Mouse (Mus musculus): ENCODE results near the gene Slc7a6. TPM values are rescaled to one million over a fixed set of nuclear protein-coding genes. Genes with fewer than 3 reads are reported as not detected.

The Slc7a6 gene
- polyA plus RNA-seq, 1 experiment from 2014 or later, result 3.2 TPM

DNA sequence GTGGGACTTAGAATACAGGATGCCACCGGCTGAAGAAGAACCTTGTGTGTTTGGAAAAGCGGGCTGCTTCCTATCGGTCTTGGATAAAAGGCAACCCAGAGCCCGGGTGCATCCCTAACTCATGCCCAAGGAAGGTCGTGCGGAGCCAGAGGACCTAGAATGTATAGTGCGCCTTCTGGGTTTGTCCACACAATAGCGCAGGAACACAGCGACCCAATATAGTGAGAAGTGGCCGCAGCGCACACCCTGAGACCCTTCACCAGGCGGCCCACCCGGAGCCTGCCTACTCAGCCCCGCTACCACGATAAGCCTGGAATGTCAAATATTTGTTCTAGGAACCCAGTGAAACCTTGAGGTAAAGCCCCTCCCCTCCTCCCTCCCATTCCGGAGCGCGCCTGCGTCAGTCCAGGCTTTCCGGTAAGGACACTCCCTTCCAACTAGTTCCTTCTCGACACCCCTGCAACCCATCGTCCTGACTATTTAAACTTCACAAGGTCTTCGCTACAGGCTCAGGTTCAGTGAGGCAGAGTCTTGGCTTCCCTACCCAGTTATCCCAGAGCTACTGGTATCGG is 30.7 kb upstream of the Slc7a6 start:
- peaks cover 6% of the 10 kb centered on the region for H3K36me3 ChIP-seq (replicated peaks; ENCODE audit: insufficient read depth, low read length)
- peak; percentile 82 for DNase-seq
- peaks cover 13% of the 10 kb centered on the region for H3K4me1 ChIP-seq (ENCODE audit: insufficient read depth)
- H3K4me2 ChIP-seq (ENCODE audit: low read depth, low read length), result peak overlapping the region; percentile 82
- no peaks in the 10 kb centered on the region for H3K9me3 ChIP-seq (ENCODE audit: low read length)
- H3K27me3 ChIP-seq (ENCODE audit: insufficient read depth, low read length), result peaks cover 41% of the 10 kb centered on the region
- no peak for ATAC-seq
- H3K9ac ChIP-seq (replicated peaks), result peak overlapping the region; percentile 86
- peak overlapping the region; percentile 69 for H3K4me3 ChIP-seq (ENCODE audit: low read depth, low read length)
- peak overlapping the region; percentile 96 for H3K27ac ChIP-seq (ENCODE audit: low read depth)
- TF ChIP-seq EP300 (IDR thresholded peaks at IDR 0.05; ENCODE audit: low read depth) (no peak), CTCF (IDR thresholded peaks at IDR 0.05; ENCODE audit: low read depth) (no peak)
- under 1% methylated on average over 24 of the region's 24 CpGs for WGBS (ENCODE audit: insufficient replicate concordance)

DNA sequence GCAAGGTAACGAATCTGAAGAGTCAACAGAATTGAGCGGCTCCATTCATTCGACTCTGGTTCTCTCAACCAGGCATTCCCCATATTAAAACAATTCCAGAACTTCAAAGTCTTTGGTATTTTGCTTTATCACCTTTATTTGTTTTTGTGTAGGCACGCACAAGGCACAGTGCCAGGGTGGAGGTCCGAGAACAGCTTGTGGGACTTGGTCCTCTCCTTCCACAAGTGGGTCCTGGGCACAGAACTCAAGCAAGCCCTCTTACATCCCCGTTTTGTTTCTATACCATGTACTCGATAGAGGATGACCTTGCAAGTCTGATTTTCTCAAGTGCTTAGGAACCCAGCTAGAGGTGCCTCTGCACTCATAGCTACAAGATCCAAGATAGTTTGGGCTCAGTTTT is 30.0 kb upstream of the Slc7a6 start:
- ATAC-seq (no peak), DNase-seq (no peak)
- H3K9me3 ChIP-seq (ENCODE audit: low read length), result no peaks in the 10 kb centered on the region
- H3K27me3 ChIP-seq (ENCODE audit: insufficient read depth, low read length), result peaks cover 41% of the 10 kb centered on the region
- H3K9ac ChIP-seq (replicated peaks), result peak overlapping the region; percentile 86
- WGBS (ENCODE audit: insufficient replicate concordance), result 17% methylated on average over 7 of the region's 7 CpGs
- peaks cover 13% of the 10 kb centered on the region for H3K4me1 ChIP-seq (ENCODE audit: insufficient read depth)
- H3K36me3 ChIP-seq (replicated peaks; ENCODE audit: insufficient read depth, low read length), result 0 out of 2 replicates have a peak, but pooled peaks cover 1% of the 10 kb centered on the region
- H3K27ac ChIP-seq (ENCODE audit: low read depth), result peak overlapping the region; percentile 96
- peak overlapping the region; percentile 82 for H3K4me2 ChIP-seq (ENCODE audit: low read depth, low read length)
- TF ChIP-seq EP300 (IDR thresholded peaks at IDR 0.05; ENCODE audit: low read depth) (no peak), CTCF (IDR thresholded peaks at IDR 0.05; ENCODE audit: low read depth) (no peak)
- peak overlapping the region; percentile 69 for H3K4me3 ChIP-seq (ENCODE audit: low read depth, low read length)

DNA sequence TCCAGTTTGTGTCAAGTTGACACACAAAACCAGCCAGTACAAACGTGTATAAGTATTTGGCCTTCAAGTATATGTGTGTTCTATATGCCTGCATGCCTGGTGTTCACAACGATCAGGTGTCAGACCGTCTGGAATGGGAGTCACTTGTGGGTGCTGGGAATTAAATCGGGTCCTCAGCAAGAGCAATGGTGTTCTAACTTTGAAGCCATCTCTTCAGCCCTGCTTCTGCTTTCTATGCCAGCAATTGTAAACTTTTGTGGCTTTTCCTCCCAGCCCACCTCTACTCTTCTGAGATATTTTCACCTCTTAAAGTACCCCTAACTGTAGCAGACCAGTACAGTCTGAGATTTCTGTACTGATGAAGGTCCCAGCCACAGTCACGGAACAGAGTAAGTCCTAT is 28.5 kb upstream of the Slc7a6 start:
- H3K4me3 ChIP-seq (ENCODE audit: low read depth, low read length), result no peak overlapping the region
- DNase-seq, result no peak
- no peak for TF ChIP-seq EP300 (IDR thresholded peaks at IDR 0.05; ENCODE audit: low read depth)
- TF ChIP-seq CTCF (IDR thresholded peaks at IDR 0.05; ENCODE audit: low read depth), result no peak
- WGBS (ENCODE audit: insufficient replicate concordance), result 64% methylated on average over 5 of the region's 5 CpGs
- peaks cover 13% of the 10 kb centered on the region for H3K4me1 ChIP-seq (ENCODE audit: insufficient read depth)
- H3K9me3 ChIP-seq (ENCODE audit: low read length), result no peaks in the 10 kb centered on the region
- peaks cover 32% of the 10 kb centered on the region for H3K27me3 ChIP-seq (ENCODE audit: insufficient read depth, low read length)
- no peak overlapping the region for H3K4me2 ChIP-seq (ENCODE audit: low read depth, low read length)
- no peak overlapping the region for H3K27ac ChIP-seq (ENCODE audit: low read depth)
- no peak for ATAC-seq
- no peaks in the 10 kb centered on the region for H3K36me3 ChIP-seq (replicated peaks; ENCODE audit: insufficient read depth, low read length)
- H3K9ac ChIP-seq (replicated peaks), result no peak overlapping the region

DNA sequence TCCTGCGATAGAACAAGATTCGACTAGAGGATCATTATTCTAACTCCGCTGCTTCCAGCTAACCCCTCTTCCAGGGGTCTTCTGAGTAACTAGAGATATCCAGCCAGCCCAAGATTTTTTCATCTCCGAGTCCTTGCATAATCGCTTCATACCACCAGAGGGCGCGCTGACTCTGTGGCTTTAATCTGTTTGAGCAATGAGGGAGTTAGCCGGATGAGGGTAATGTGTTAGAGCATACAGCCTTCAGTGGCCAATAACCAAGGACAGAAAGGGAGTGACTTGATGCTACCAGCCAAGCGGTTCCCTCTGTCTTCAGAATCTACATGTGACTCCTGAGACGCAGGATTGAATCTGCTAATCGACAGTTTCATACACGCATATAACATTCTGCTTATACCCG is 27.9 kb upstream of the Slc7a6 start:
- WGBS (ENCODE audit: insufficient replicate concordance), result 14% methylated on average over 13 of the region's 13 CpGs
- Histone ChIP-seq H3K4me2 (ENCODE audit: low read depth, low read length) (no peak overlapping the region), H3K4me1 (ENCODE audit: insufficient read depth) (peaks cover 13% of the 10 kb centered on the region), H3K36me3 (replicated peaks; ENCODE audit: insufficient read depth, low read length) (no peaks in the 10 kb centered on the region), H3K27ac (ENCODE audit: low read depth) (no peak overlapping the region), H3K27me3 (ENCODE audit: insufficient read depth, low read length) (peaks cover 27% of the 10 kb centered on the region), H3K4me3 (ENCODE audit: low read depth, low read length) (no peak overlapping the region), H3K9ac (replicated peaks) (no peak overlapping the region), H3K9me3 (ENCODE audit: low read length) (no peaks in the 10 kb centered on the region)
- no peak for TF ChIP-seq EP300 (IDR thresholded peaks at IDR 0.05; ENCODE audit: low read depth)
- TF ChIP-seq CTCF (IDR thresholded peaks at IDR 0.05; ENCODE audit: low read depth), result peak; percentile 98
- ATAC-seq, result no peak
- DNase-seq, result peak; percentile 87

DNA sequence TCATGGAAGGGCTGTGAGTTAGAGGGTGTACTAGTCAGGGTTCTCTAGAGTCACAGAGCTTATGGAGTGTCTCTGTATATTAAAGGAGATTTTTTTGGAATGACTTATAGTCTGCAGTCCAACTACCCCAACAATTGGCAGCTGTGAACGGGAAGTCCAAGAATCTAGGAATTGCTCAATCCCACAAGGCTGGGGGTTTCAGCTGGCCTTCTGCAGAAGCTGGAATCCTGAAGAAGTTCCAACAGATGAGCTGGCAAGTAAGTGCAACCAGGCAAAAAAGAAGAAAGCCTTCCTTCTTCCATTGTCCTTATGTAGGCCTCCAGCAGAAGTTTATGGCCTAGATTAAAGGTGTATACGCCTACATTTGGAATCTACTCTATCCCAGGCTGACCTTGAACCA is 23.3 kb upstream of the Slc7a6 start:
- Histone ChIP-seq H3K9me3 (ENCODE audit: low read length) (no peaks in the 10 kb centered on the region), H3K4me3 (ENCODE audit: low read depth, low read length) (no peak overlapping the region), H3K27me3 (ENCODE audit: insufficient read depth, low read length) (no peaks in the 10 kb centered on the region), H3K9ac (replicated peaks) (no peak overlapping the region), H3K36me3 (replicated peaks; ENCODE audit: insufficient read depth, low read length) (no peaks in the 10 kb centered on the region), H3K27ac (ENCODE audit: low read depth) (no peak overlapping the region), H3K4me2 (ENCODE audit: low read depth, low read length) (no peak overlapping the region), H3K4me1 (ENCODE audit: insufficient read depth) (peaks cover 6% of the 10 kb centered on the region)
- ATAC-seq (no peak), DNase-seq (no peak)
- no peak for TF ChIP-seq EP300 (IDR thresholded peaks at IDR 0.05; ENCODE audit: low read depth)
- no peak for TF ChIP-seq CTCF (IDR thresholded peaks at IDR 0.05; ENCODE audit: low read depth)
- whole genome bisulfite sequencing (ENCODE audit: insufficient replicate concordance), result 64% methylated on average over 2 of the region's 2 CpGs

DNA sequence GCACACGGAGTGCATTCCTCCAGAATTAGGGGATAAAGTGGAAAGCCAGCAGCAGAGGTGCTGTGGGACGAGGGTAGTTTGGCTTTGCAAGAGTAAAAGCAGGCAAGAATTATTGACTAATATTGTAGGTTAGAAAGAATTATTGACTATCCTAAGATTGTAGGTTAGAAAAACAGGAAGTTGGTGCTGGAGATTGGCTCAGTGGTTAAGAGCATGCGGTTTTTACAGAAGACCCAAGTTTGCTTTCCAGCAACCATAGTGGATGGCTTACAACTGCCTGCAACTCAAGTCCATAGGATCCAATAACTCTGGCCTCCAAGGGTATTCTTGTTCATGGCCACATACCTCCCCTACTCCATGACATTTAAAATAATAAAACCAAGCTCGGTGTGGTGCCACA is 22.6 kb upstream of the Slc7a6 start:
- Histone ChIP-seq H3K27ac (ENCODE audit: low read depth) (no peak overlapping the region), H3K27me3 (ENCODE audit: insufficient read depth, low read length) (no peaks in the 10 kb centered on the region), H3K9ac (replicated peaks) (no peak overlapping the region), H3K36me3 (replicated peaks; ENCODE audit: insufficient read depth, low read length) (no peaks in the 10 kb centered on the region), H3K4me1 (ENCODE audit: insufficient read depth) (peaks cover 12% of the 10 kb centered on the region), H3K9me3 (ENCODE audit: low read length) (no peaks in the 10 kb centered on the region), H3K4me2 (ENCODE audit: low read depth, low read length) (no peak overlapping the region), H3K4me3 (ENCODE audit: low read depth, low read length) (no peak overlapping the region)
- WGBS (ENCODE audit: insufficient replicate concordance), result 61% methylated on average over 4 of the region's 4 CpGs
- DNase-seq (no peak), ATAC-seq (no peak)
- TF ChIP-seq CTCF (IDR thresholded peaks at IDR 0.05; ENCODE audit: low read depth), result no peak
- no peak for TF ChIP-seq EP300 (IDR thresholded peaks at IDR 0.05; ENCODE audit: low read depth)

Data from liver, postnatal 0 days (tissue).